Mouse (Mus musculus) yolk sac, embryonic 10.5 days (tissue): ENCODE results near the gene Gm28434.

Source experiments
- DNase-seq: peaks from one replicate; pipeline ENCODE4 v3.0.0-alpha.2; 2017; ENCODE audit warnings: low spot score

Gm28434 gene

DNA sequence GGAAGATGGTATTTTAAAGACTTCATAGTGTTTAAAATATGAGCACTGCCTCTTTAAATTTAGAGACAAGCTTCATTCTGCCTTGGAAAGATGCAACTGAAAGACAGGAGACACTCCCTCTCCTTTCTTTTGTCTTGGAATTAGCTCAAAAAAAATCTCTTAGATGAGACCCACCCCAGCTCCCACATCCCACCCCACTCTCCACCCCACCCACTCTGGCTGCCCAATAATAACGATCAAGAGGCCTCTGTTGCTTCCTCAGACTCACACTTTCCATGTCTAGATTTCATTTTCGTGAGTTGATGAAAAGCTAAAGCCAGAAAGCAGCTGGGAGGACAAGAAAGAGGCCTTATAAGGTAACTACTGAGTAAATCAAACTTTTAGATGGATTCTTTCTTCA lies at the start of gene Gm28434, which contains the start of gene 2310003L06Rik:
TSS of gene Gm28434 (plus strand) at position 317 of the 400 bp plus-strand sequence.
TSS of gene 2310003L06Rik (plus strand) at position 259 of the 400 bp plus-strand sequence.
- DNase-seq, result no peak

GRCm38 (mm10) chr5:87925372-87925771 lies 43.9 kb upstream of the Gm28434 start, which contains the start of gene Csn3:
Gene Csn3, plus strand, starts transcription at chr5:87925579.
- peak; percentile 2 for DNase-seq

DNA sequence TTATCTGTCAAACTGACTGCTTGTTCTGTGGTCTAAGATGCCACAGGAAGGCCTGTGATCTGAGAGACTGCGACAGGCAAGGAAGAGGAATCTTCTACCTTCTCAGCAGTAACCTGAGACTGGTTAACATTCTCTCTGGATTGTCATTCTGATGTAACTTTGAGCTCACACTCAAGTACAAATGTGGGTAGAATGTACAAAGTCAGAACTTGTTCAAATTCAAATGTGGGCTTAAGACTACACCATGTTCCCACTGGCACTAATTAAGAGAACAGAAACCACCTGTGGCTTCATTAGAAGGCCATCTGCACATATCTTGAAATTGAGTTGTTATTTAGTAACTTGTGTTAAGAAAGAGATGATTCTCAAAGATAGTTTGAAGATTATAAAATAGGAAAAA lies 37.7 kb upstream of the Gm28434 start:
- DNase-seq, result no peak

- DNase-seq, result no peak
Measured at GRCm38 (mm10) chr5:87940752-87941151, 28.6 kb upstream of the Gm28434 start.

GRCm38 (mm10) chr5:87942515-87942914 lies 26.8 kb upstream of the Gm28434 start:
- DNase-seq, result no peak

DNA sequence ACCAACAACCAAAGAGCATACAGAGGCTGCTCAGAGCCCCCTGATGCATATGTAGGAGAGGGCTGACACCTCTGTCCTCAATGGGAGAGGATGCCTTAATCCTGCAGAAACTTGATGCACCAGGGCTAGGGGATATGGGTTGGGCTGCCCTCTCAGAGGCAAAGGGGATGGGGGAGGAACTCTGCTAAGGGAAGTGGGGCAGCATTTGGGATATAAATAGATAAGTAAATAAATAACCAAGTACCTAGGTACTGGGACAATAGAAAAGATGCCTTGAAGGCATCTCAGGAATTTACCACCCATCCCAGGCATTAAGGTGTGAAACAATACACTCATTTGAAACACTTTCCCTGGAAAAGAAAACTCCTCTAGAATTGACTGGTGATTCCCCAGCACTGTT lies 17.5 kb upstream of the Gm28434 start:
- DNase-seq, result no peak

DNA sequence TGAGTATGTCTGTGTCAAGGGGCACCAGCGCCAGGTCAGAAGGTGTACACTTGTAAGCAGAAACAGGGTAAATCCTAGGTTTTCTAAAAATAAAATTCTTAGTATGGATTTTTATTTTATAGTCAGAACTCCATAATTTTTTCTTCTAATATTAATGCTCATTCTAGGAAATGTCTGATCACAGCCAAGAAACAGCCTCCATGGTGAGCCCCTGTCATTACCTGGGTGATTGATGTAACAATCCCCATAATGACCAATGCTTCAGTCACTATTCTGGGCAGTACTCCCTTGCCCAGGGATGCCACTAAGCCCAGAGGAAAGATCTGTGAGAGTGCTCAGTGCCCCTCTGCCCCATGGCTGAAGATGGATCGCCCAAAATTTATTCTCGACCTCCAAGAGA lies 9.8 kb downstream of the Gm28434 start, which contains the start of gene Cabs1:
TSS of gene Cabs1 (plus strand) at position 301 of the 400 bp plus-strand sequence.
- DNase-seq, result no peak

DNA sequence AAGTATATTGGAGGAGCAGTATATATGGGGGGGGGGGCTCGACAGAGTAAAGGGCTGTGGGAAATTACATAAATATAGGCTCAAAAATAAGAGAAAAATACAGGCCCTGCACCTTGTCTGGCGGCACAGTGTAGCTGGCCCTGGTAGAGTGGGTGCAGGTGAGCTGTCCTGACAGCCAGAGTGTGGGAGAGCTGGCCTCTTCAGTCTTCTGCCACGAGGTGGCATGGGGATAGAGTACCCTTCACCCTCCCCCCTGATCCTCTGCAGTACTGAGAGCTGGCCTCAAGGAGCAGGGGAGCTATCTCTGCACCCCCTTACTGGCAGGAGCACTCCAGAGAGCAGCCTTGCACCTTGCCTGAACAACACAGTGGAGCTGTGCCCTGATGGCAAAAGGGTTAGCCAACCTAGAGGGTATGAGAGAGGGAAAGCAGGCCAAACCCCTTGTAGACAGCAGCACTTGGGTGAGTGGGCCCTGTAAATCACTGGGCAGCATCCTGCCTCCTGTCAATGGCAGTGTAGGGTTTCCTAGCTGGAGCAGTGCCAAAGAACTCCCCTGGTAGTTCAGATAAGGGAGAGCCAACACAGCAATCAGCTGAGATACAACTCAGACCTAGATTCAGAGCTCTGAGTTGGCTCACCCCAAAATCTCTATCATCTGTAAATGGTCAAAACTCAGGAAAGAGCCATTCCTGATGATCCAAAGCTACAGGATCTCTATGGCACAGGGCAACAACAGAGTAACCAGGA lies 13.3 kb downstream of the Gm28434 start:
- no peak for DNase-seq

GRCm38 (mm10) chr5:88002249-88002648 lies 32.9 kb downstream of the Gm28434 start, which contains the start of gene Smr3a:
Gene Smr3a, plus strand, starts transcription at chr5:88002549.
- DNase-seq, result no peak

DNA sequence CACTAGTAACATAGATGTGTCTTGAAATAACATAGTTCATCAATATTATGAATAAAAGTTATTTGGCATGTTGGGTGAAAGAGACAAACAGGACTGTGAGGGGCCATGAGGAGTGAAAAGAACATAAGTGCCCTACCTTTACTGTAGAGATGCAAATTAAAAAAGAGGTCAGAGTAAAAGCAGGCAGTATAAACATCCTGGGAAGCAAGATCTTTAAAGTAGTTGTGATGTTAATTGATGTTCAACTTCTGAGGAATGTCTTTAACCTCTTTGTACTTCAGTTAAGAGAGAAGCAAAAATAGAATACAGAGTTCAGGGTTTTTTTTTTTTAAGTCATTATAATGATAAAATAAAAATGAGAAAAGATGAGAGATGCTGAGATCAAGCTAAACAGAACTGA lies 35.9 kb downstream of the Gm28434 start:
- DNase-seq, result no peak
